Mouse (Mus musculus) limb, embryonic 13.5 days (tissue): ENCODE results near the gene Ssr2. TPM values are rescaled to one million over a fixed set of nuclear protein-coding genes. Genes with fewer than 3 reads are reported as not detected.

ENCODE experiments used
- ATAC-seq: fragments of 200-750 bp; cut with Nextera tagmentation; 2 replicates; pipeline ENCODE4 v1.8.0; 2017; ENCODE audit warnings: low read depth, moderate number of reproducible peaks, moderate TSS enrichment; ENCODE audit not compliant: low FRiP score
- H3K27ac ChIP-seq: fragments of 300-500 bp; sonication (generic); 2 replicates; pipeline ENCODE4 v1.5.1; 2015; ENCODE audit warnings: inconsistent platforms, mild to moderate bottlenecking, moderate library complexity
- H3K27me3 ChIP-seq: fragments of 300-500 bp; sonication (generic); 2 replicates; pipeline ENCODE4 v1.6.1; 2015; ENCODE audit warnings: mild to moderate bottlenecking, inconsistent platforms
- H3K36me3 ChIP-seq: fragments of 300-500 bp; sonication (generic); 2 replicates; pipeline ENCODE4 v1.6.1; 2015; ENCODE audit warnings: inconsistent platforms, mild to moderate bottlenecking, moderate library complexity
- H3K4me1 ChIP-seq: fragments of 300-500 bp; sonication (generic); 2 replicates; pipeline ENCODE4 v1.6.1; 2015; ENCODE audit warnings: inconsistent platforms
- H3K4me2 ChIP-seq: fragments of 300-500 bp; sonication (generic); replicated peaks from 2 replicates; pipeline ENCODE4 v1.6.1; 2015; ENCODE audit warnings: inconsistent platforms, mild to moderate bottlenecking, moderate library complexity
- H3K4me3 ChIP-seq: fragments of 300-500 bp; sonication (generic); 2 replicates; pipeline ENCODE4 v1.5.1; 2015; ENCODE audit warnings: moderate library complexity, mild to moderate bottlenecking, inconsistent platforms
- H3K9ac ChIP-seq: fragments of 300-500 bp; sonication (generic); 2 replicates; pipeline ENCODE4 v1.6.1; 2015; ENCODE audit warnings: mild to moderate bottlenecking, inconsistent platforms
- H3K9me3 ChIP-seq: fragments of 300-500 bp; sonication (generic); 2 replicates; pipeline ENCODE4 v1.6.1; 2016; ENCODE audit warnings: inconsistent platforms
- WGBS: fragments of 180-500 bp; shearing (Covaris S2); methylation state at CpG from one replicate; pipeline ENCODE4 v1.1.7; 2015; 5-methylcytosine and 5-hydroxymethylcytosine counted together
- polyA plus RNA-seq: library from polyadenylated mRNA; unstranded; fragments of >200 nt; fragmentation: Nextera tagmentation; extraction: Ambion mirVana; gene quantifications from 2 replicates; pipeline ENCODE4 v1.2.1, GENCODE M21; 2015

The Ssr2 gene
- polyA plus RNA-seq, 1 experiment from 2014 or later, result 306 TPM

GRCm38 (mm10) chr3:88623346-88624135 is 47.9 kb downstream of the Ssr2 start:
- Histone ChIP-seq H3K36me3 (peaks cover 26% of the 10 kb centered on the region), H3K4me3 (peak overlapping the region; percentile 90), H3K9ac (peak overlapping the region; percentile 94), H3K4me1 (peaks cover 46% of the 10 kb centered on the region), H3K4me2 (peak overlapping the region; percentile 95), H3K9me3 (no peaks in the 10 kb centered on the region), H3K27me3 (no peaks in the 10 kb centered on the region), H3K27ac (peak overlapping the region; percentile 97)
- no peak for ATAC-seq
- WGBS, result 4% methylated on average over 15 of the region's 15 CpGs

GRCm38 (mm10) chr3:88624324-88624723 is 48.6 kb downstream of the Ssr2 start:
- peaks cover 34% of the 10 kb centered on the region for H3K36me3 ChIP-seq

GRCm38 (mm10) chr3:88624951-88625350 is 49.3 kb downstream of the Ssr2 start:
- H3K4me1 ChIP-seq, result peaks cover 41% of the 10 kb centered on the region
- peaks cover 40% of the 10 kb centered on the region for H3K36me3 ChIP-seq
- no peaks in the 10 kb centered on the region for H3K27me3 ChIP-seq
- peak overlapping the region; percentile 97; the same call in 1 of the 2 replicates for H3K27ac ChIP-seq
- H3K9me3 ChIP-seq, result no peaks in the 10 kb centered on the region
- no peak for ATAC-seq
- peak overlapping the region; percentile 95 for H3K4me2 ChIP-seq
- WGBS, result 47% methylated on average over 2 of the region's 2 CpGs
- H3K4me3 ChIP-seq, result peak overlapping the region; percentile 90
- H3K9ac ChIP-seq, result peak overlapping the region; percentile 94

More at GRCm38 (mm10) chr3:88624324-88624723, 48.6 kb downstream of the Ssr2 start:
- peak overlapping the region; percentile 94 for H3K9ac ChIP-seq
- ATAC-seq, result no peak
- peak overlapping the region; percentile 97; the same call in 1 of the 2 replicates for H3K27ac ChIP-seq
- H3K4me3 ChIP-seq, result peak overlapping the region; percentile 90
- H3K4me2 ChIP-seq, result peak overlapping the region; percentile 95
- peaks cover 46% of the 10 kb centered on the region for H3K4me1 ChIP-seq
- H3K27me3 ChIP-seq, result no peaks in the 10 kb centered on the region
- WGBS, result 22% methylated on average over 4 of the region's 4 CpGs
- H3K9me3 ChIP-seq, result no peaks in the 10 kb centered on the region

GRCm38 (mm10) chr3:88625531-88625930 is 49.9 kb downstream of the Ssr2 start:
- H3K36me3 ChIP-seq, result peaks cover 46% of the 10 kb centered on the region
- H3K27me3 ChIP-seq, result no peaks in the 10 kb centered on the region
- H3K9ac ChIP-seq, result no peak overlapping the region
- ATAC-seq, result no peak
- H3K4me3 ChIP-seq, result no peak overlapping the region
- peak overlapping the region; percentile 95 for H3K4me2 ChIP-seq
- peaks cover 35% of the 10 kb centered on the region for H3K4me1 ChIP-seq
- H3K9me3 ChIP-seq, result no peaks in the 10 kb centered on the region
- 86% methylated on average over 7 of the region's 7 CpGs for WGBS
- no peak overlapping the region for H3K27ac ChIP-seq

GRCm38 (mm10) chr3:88626316-88626715 is 50.6 kb downstream of the Ssr2 start:
- Histone ChIP-seq H3K4me2 (no peak overlapping the region), H3K4me1 (peaks cover 33% of the 10 kb centered on the region), H3K27ac (no peak overlapping the region), H3K27me3 (no peaks in the 10 kb centered on the region), H3K9ac (peak overlapping the region; percentile 19; the same call in 1 of the 2 replicates), H3K36me3 (peaks cover 54% of the 10 kb centered on the region), H3K4me3 (no peak overlapping the region), H3K9me3 (no peaks in the 10 kb centered on the region)
- ATAC-seq, result no peak
- 75% methylated on average over 7 of the region's 7 CpGs for WGBS

- Histone ChIP-seq H3K9me3 (no peaks in the 10 kb centered on the region), H3K4me3 (no peak overlapping the region), H3K27ac (no peak overlapping the region), H3K27me3 (no peaks in the 10 kb centered on the region), H3K4me1 (peaks cover 36% of the 10 kb centered on the region), H3K4me2 (no peak overlapping the region), H3K9ac (no peak overlapping the region), H3K36me3 (peaks cover 62% of the 10 kb centered on the region)
- no peak for ATAC-seq
- WGBS, result 69% methylated on average over 4 of the region's 4 CpGs
These were observed 51.4 kb downstream of the Ssr2 start for GRCm38 (mm10) chr3:88627114-88627513.

GRCm38 (mm10) chr3:88627535-88627934 is 51.9 kb downstream of the Ssr2 start:
- no peaks in the 10 kb centered on the region for H3K9me3 ChIP-seq
- no peak overlapping the region for H3K4me2 ChIP-seq
- no peak overlapping the region for H3K27ac ChIP-seq
- ATAC-seq, result no peak
- H3K27me3 ChIP-seq, result no peaks in the 10 kb centered on the region
- peaks cover 36% of the 10 kb centered on the region for H3K4me1 ChIP-seq
- peak overlapping the region; percentile 40; the same call in 1 of the 2 replicates for H3K9ac ChIP-seq
- WGBS, result 93% methylated on average over 2 of the region's 2 CpGs
- H3K36me3 ChIP-seq, result peaks cover 66% of the 10 kb centered on the region
- H3K4me3 ChIP-seq, result no peak overlapping the region

GRCm38 (mm10) chr3:88628766-88629165 is 53.1 kb downstream of the Ssr2 start:
- Histone ChIP-seq H3K4me2 (no peak overlapping the region), H3K9ac (no peak overlapping the region), H3K4me3 (no peak overlapping the region), H3K27me3 (no peaks in the 10 kb centered on the region), H3K4me1 (peaks cover 31% of the 10 kb centered on the region), H3K9me3 (no peaks in the 10 kb centered on the region), H3K36me3 (peaks cover 78% of the 10 kb centered on the region), H3K27ac (no peak overlapping the region; the same call in 1 of the 2 replicates)
- 86% methylated on average over 4 of the region's 4 CpGs for WGBS
- no peak for ATAC-seq

GRCm38 (mm10) chr3:88629244-88629643 is 53.6 kb downstream of the Ssr2 start:
- Histone ChIP-seq H3K27me3 (no peaks in the 10 kb centered on the region), H3K4me2 (no peak overlapping the region), H3K9me3 (no peaks in the 10 kb centered on the region), H3K27ac (peak overlapping the region; percentile 16; the same call in 1 of the 2 replicates), H3K4me1 (peaks cover 27% of the 10 kb centered on the region), H3K4me3 (no peak overlapping the region), H3K36me3 (peaks cover 83% of the 10 kb centered on the region), H3K9ac (no peak overlapping the region)
- WGBS, result 72% methylated on average over 13 of the region's 13 CpGs
- no peak for ATAC-seq

GRCm38 (mm10) chr3:88630018-88630417 is 54.3 kb downstream of the Ssr2 start:
- Histone ChIP-seq H3K4me1 (peaks cover 19% of the 10 kb centered on the region), H3K27ac (no peak overlapping the region), H3K36me3 (peaks cover 86% of the 10 kb centered on the region), H3K4me3 (no peak overlapping the region), H3K9me3 (no peaks in the 10 kb centered on the region), H3K9ac (no peak overlapping the region), H3K27me3 (no peaks in the 10 kb centered on the region), H3K4me2 (no peak overlapping the region)
- peak; percentile 72 for ATAC-seq
- WGBS, result 78% methylated on average over 9 of the region's 9 CpGs

- H3K4me2 ChIP-seq, result no peak overlapping the region
- no peak overlapping the region for H3K4me3 ChIP-seq
- H3K9me3 ChIP-seq, result no peaks in the 10 kb centered on the region
- peaks cover 86% of the 10 kb centered on the region for H3K36me3 ChIP-seq
- H3K9ac ChIP-seq, result no peak overlapping the region
- H3K27me3 ChIP-seq, result no peaks in the 10 kb centered on the region
- peak overlapping the region; percentile 44; the same call in 1 of the 2 replicates for H3K27ac ChIP-seq
- ATAC-seq, result no peak
- H3K4me1 ChIP-seq, result peaks cover 16% of the 10 kb centered on the region
- 70% methylated on average over 6 of the region's 6 CpGs for WGBS
These were observed 55.2 kb downstream of the Ssr2 start for GRCm38 (mm10) chr3:88630849-88631341.

GRCm38 (mm10) chr3:88631921-88632587 is 56.4 kb downstream of the Ssr2 start:
- no peak overlapping the region for H3K9ac ChIP-seq
- peak overlapping the region; percentile 15; the same call in 1 of the 2 replicates for H3K27ac ChIP-seq
- H3K4me1 ChIP-seq, result peaks cover 10% of the 10 kb centered on the region; the same call in 1 of the 2 replicates
- H3K9me3 ChIP-seq, result no peaks in the 10 kb centered on the region
- ATAC-seq, result no peak
- H3K4me2 ChIP-seq, result no peak overlapping the region
- peaks cover 90% of the 10 kb centered on the region for H3K36me3 ChIP-seq
- no peaks in the 10 kb centered on the region for H3K27me3 ChIP-seq
- H3K4me3 ChIP-seq, result no peak overlapping the region
- whole genome bisulfite sequencing, result 77% methylated on average over 12 of the region's 12 CpGs
